Mouse (Mus musculus) megakaryocyte, adult 5-6 weeks (primary cell): ENCODE data around the gene Pkmyt1. TPM values are rescaled to one million over a fixed set of nuclear protein-coding genes. Genes with fewer than 3 reads are reported as not detected.
"Not testable (repeated sequence)": the region's sequence is repeated elsewhere in the genome, so short reads cannot be mapped to it uniquely, and the experiment has no call there.

Source experiments
- ATAC-seq: 2 replicates; pipeline ENCODE4 v1.8.0; 2016; ENCODE audit warnings: mild to moderate bottlenecking, inconsistent platforms; ENCODE audit not compliant: poor library complexity, severe bottlenecking
- total RNA-seq, 2 experiments: library from RNA; stranded (forward) in 1 of 2; stranded (reverse) in 1 of 2; fragments of 153-499, 151-499 nt in 1 of 2; fragments of 221-1000, 200-1000 nt in 1 of 2; gene quantifications; 2 replicates each; pipeline versions ENCODE4 v1.2.3 to v1.2.4; 2015 to 2017

Pkmyt1 gene
- total RNA-seq, 2 experiments from 2014 or later, result 15.9 to 32.2 TPM

DNA sequence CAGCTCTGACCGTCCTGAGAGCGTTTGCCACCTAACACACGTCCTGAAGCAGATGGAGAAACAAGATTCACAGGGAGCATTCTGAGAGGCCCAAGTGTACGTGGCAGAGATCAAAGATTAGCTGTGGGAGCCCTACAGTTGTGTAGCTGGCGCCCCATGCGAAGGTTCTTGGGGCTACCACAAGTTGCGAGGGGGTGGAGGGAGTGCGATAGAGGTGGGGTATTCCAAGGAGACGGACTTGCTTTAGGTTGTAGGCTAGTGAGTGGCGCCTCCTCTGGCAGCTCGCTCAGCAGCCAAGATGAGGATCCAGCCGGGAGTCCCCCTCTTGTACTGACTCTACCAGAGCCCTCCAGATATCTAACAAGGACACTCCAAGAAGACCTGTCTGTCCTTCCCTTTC is 20.2 kb downstream of the Pkmyt1 start:
- ATAC-seq, result no peak

- peak; percentile 55 for ATAC-seq
These were observed 20.6 kb downstream of the Pkmyt1 start for GRCm38 (mm10) chr17:23746767-23747166.

DNA sequence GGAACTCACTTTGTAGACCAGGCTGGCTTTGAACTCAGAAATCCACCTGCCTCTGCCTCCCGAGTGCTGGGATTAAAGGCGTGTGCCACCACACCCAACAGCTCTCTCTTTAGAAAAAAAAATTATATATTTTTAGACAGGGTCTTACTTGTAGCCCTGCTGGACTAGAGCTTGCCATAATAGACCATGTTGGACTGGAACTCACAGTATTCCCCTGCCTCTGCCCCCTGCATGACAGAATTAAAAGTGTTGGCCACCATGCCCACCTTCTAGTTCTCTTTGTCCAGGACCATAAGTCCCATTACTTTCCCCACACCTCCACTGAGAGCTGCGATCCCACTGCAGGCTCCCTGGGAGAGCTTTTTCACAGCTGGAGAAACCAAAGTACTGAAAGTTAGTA is 21.3 kb downstream of the Pkmyt1 start:
- no peak for ATAC-seq

DNA sequence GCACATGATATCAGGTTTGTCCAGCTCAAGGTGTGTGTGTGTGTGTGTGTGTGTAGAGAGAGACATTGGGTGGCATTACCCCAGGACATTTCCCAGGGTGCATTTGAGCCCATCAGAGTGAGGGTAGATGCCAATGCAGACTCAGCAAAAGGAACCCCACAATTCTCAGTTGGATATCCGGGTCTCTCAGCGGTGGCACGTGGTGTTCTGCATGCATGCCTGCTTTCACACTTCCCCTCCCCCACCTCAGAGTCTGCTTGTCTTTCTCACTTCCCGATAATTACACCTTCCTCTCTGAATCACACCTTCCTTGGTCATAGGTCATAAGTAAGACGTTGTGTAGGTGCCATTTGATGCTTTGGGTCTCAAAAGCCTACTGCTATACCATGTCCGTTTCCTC is 21.9 kb downstream of the Pkmyt1 start:
- ATAC-seq, result no peak; the same call in 1 of the 2 replicates

DNA sequence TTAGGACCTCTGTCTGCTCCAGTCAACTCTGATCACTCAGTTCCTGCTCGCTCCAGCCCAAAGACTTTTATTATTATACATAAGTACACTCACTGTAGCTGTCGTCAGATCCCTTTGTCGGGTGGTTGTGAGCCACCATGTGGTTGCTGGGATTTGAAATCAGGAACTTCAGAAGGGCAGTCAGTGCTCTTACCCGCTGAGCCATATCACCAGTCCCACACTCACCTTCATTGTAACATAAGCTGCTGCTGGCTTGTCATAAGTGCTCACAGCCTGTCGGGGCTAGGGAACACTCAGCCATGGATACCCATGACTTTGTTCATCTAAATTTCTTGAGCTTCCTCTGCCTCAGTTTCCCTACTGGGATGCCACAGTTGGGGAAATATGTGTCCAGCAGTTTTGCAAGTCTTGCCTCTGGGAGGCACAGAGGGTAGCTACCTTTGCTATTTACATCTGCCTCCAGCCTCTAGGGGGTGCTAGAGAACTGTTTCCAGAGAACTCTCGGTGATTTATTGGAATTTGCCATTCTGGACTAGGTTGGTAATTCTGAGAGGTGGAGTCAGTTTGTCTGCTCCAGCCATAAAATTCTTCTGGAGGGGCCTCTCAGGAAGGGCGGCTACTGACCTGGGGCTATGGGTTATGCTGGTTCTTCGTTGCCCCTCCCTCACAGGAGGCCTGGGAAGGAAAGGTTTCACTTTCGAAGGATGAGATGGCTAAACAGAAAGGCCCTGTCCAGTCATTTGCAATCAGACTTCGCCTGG is 22.7 kb downstream of the Pkmyt1 start:
- ATAC-seq, result peak; percentile 71

DNA sequence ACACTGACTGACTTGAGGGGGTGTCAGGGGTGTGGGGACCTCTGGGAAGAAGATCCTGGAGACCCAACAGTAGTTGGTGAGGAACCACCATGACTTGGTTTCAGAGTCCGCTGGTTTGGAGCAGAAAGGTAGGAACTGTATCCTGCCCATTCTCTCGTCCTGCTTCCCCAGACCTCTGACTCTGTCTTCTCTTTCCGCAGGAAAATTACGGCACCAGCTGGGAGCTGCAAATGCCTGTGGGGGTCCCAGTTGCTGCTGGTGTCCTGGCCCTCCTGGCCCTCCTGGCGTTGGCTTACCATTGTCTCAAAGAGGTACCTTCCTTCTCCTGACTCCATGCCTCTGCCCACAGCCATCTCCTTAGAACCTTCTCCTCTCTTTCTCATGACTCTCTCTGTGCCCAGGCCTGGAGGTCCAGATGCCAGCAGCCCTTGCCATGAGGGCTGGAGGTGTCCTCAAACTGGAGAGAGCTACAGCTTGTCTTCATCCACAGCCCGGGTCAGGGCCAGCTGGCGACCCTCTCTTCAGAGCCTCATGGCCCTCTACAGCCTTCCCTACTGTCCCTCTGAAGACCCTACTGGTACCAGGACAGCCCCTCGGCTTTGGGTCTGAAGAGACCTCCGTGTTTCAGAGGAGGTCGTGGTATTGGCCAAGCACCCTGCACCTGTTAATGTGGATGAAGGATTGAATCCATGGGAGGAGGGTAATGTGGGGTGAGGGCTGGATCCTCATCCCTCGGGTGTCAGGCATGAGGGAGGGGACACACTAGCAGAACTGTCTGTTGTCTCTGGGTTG is 23.5 kb downstream of the Pkmyt1 start:
- ATAC-seq, result no peak

DNA sequence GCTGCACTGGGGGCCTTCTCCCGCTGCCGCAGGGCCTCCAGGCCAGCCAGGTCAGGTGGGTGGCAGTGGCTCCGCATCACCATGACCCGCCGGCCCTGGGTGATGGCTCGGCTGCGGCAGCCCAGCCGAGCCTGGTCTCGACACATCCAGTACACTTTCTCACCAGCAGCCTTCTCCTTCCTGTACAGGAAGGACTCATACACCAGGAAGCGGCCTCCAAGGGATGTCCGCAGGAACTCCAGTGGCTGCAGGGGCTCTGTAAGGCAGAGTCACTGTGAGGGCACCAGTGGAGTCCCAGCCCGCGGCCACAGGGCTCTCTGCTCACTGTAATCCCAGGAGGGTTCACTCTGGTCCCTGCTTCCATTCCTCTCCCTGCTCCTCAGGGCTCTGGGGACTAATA is 29.6 kb downstream of the Pkmyt1 start:
- ATAC-seq, result no peak

DNA sequence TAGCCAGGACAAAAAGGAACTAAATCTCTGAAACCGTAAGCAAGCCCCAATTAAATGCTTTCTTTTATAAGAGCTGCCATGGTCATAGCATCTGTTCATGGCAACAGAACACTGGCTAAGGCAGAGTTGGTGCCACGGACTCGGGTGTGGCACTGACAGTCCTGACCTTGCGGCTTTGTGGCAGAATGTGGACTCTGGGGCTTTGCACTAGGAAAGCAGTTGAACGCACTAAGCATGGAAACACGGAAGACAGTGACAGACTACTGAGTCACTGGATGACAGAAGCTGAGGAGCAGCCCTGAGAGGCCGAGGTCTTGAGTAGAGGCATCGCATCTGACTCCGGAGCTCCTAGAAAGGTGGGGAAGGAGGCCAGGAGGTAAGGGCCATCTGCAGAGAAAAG is 31.4 kb downstream of the Pkmyt1 start:
- no peak for ATAC-seq

- ATAC-seq, result no peak
These were observed 32.7 kb downstream of the Pkmyt1 start for GRCm38 (mm10) chr17:23758801-23759200.

GRCm38 (mm10) chr17:23760231-23760630 is 34.1 kb downstream of the Pkmyt1 start:
- no peak for ATAC-seq

DNA sequence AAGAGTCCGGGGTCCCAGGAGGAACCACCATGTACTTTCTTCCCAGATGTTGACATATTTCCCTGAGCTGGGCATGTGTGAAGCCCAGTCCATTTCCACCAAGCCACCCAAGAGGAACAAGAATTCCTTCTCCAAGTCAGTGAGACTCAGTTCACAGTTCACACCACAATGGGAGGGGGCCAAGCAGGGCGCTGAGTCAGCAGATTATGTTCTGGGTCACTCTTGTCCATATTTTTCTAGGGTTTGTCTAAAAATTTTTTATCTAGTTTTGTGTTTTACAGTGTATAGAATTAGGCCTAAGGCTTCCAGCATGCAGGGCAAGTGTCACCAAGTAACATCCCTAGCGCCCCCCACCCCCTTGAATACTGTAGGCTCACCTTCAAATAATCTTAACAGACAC is 35.0 kb downstream of the Pkmyt1 start:
- ATAC-seq, result no peak

DNA sequence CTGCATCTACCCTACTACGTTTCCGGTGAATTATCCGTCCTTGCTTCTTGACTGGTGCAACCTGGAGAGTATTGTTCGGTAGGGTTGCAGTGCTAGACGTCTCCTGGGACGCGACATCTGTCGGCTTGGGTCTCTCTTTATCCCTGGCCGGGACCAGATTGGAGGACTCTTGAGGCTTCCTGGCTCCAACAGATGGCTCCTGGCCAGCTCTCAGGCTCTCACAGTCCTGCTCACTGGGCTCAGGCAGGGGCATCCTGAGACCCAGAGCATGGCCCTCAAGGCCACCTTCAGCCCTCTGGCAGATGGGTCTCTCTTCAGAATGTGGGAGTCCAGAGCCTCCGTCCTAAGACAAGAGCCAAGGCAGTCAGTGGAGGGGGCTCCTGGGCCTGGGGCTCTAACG is 36.8 kb downstream of the Pkmyt1 start:
- ATAC-seq, result no peak

- no peak for ATAC-seq
These were observed 44.4 kb downstream of the Pkmyt1 start for GRCm38 (mm10) chr17:23770493-23770892.

GRCm38 (mm10) chr17:23770896-23771283 is 44.8 kb downstream of the Pkmyt1 start:
- peak; percentile 20; the same call in 1 of the 2 replicates for ATAC-seq

GRCm38 (mm10) chr17:23771284-23772218 is 45.4 kb downstream of the Pkmyt1 start, which contains the start of gene Flywch1:
Flywch1 (minus strand) TSS chr17:23771602.
- peak; percentile 99 for ATAC-seq

DNA sequence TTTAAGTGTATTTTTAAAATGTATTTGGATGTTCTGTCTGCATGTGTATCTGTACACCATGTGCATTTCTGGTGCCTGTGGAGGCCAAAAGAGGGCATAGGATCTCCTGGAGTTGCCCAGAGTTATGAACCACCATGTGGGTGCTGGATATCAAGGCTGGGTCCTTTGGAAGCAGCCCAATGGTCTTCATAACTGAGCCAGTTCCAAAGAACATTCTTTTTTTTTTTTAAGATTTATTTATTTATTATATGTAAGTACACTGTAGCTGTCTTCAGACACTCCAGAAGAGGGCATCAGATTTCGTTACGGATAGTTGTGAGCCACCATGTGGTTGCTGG is 46.1 kb downstream of the Pkmyt1 start:
- ATAC-seq, result not testable (repeated sequence)

DNA sequence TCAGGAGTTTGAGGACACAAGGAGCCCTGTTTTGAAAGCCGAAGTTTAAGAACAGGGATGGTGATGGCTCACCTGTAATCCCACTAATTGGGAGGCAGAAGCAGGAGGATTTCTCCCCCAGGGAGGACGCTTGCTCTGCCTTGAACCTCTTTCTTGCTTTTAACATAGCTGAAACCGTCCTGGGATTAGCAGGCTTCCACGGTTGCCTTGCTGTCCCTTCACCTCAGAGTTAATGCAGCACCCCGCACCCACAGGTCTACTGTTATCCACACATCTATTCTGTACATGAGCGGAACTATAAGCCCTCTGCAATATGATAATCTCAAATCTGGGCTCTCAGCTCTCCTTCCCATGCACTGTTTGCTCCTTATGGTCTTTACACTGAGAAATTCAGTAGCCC is 47.5 kb downstream of the Pkmyt1 start:
- no peak for ATAC-seq

DNA sequence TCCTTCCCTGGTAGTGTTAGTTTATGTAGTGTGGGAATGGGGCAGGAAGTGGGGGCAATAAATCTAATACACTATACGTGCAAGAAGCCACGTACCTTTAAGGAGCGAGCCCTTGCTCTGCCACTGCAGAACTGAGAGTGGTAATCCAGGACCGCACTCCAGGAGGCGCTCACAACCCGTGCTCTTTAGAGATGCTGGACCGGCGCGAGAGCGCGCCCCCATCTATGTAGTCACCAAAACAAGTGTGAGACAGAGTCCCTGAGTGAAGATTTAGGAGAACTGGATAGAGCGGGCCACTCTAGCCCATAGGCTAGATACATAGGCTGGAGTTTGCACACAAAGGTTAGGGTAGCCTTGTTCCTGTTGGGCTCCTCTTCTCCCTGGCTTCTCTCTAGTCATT is 48.0 kb downstream of the Pkmyt1 start:
- peak; percentile 67 for ATAC-seq

GRCm38 (mm10) chr17:23776216-23776615 is 50.1 kb downstream of the Pkmyt1 start:
- no peak for ATAC-seq

DNA sequence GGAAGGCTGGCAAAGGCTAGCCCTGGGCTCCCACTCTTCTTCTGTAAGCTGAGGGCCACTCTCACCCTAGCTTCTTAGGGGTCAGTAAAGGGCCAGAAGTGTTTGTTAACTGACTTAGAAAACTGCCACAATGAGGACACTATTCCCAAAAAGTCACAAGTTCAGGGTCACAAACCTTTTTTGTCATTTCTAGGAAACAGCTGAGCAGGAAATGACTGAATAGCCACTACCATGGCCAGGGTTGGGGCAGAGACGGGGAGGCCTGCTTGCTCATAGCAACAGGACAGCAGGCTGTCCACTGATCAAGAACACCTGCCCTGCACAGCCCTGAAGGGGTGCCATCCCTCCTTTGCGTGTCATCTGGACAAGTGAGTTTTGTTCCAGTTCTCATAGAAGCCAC is 51.0 kb downstream of the Pkmyt1 start:
- no peak for ATAC-seq

DNA sequence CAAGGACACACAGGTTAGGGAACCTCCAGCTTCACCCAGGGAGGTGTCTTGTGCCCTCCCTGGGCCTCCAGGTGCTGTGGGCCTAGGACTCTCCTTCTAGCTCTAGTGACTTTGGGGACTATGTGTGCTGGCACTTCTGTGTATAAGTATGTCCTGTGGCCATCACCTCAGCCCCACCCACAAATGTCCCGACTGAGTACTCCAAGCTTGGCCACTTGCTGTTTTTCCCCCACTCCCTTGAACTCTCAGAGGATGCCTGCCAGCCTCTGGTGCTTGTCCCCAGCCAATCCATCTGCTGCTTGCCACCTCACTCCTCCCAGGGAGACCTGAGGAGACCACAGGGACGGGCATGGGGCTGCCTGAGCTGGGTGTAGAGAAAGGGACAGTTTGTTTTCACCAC is 52.3 kb downstream of the Pkmyt1 start:
- no peak for ATAC-seq
